Mouse (Mus musculus) layer of hippocampus, adult 11-12 months (tissue): ENCODE measurements around the gene Lyst.
"Not testable (repeated sequence)": the region's sequence is repeated elsewhere in the genome, so short reads cannot be mapped to it uniquely, and the experiment has no call there.

Experiments
- DNase-seq: peaks from one replicate; pipeline ENCODE4 v3.0.0; 2022; ENCODE audit warnings: low spot score

The Lyst gene

GRCm38 (mm10) chr13:13637577-13637976, 47.4 kb downstream of the Lyst start:
- DNase-seq = no peak

- DNase-seq = no peak
These were observed 47.8 kb downstream of the Lyst start for GRCm38 (mm10) chr13:13637981-13638380.

- no peak for DNase-seq
These were observed 48.5 kb downstream of the Lyst start for GRCm38 (mm10) chr13:13638725-13639124.

- DNase-seq = no peak
These were observed 57.1 kb downstream of the Lyst start for GRCm38 (mm10) chr13:13647296-13647695.

DNA sequence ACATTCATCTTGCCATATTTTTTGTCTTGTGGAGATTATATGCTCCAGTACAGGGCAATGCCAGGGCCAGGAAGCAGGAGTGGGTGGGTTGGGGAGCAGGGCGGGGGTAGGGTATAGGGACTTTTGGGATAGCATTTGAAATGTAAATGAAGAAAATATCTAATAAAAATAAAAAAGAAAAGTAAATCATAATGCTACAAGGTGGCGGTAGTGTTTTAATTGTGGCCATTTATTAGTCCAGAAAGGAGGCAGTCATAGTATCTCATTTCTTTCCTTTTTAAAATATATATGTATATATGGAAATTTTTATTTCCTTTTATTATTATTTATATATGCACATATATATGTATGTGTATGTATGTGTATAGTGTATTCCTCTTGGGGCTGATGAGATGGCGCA, 65.3 kb downstream of the Lyst start:
- no peak for DNase-seq

DNA sequence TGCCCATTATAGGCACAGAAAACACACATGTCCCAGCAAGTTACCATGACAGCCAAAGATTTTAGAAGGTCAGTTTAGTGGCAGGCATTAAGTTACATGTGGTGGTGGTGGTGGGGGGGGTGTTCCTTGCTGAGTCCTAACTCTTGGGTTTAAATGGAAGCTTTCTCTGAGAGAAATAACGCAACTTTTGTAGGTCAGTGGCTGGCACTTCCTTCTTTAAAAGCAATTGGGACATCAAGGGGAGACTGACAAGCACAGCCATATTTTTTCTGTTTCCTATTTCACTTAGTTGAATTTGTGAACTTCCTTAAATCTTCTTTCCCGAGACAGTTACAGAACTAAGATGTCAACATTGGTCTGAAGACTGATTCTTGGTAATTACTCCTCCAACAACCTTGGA, 75.9 kb downstream of the Lyst start:
- not testable (repeated sequence) for DNase-seq

DNA sequence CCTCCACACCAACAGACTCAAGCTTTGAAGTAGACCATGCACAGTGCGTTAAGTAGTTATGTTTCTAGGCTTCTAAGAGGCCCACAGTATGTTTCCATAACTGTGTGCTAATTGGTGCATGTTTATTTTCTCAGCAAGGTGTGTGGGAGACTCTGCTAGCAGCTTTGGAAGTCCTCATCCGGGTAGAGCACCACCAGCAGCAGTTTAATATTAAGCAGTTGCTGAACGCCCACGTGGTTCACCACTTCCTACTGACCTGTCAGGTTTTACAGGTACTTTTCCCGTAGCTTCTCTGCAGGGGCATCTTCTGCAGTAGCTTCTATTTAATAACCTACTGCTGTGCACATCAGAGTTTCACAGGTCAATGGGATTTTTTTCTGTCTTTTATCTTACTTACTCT, 80.5 kb downstream of the Lyst start:
- no peak for DNase-seq

GRCm38 (mm10) chr13:13671585-13672328, 81.6 kb downstream of the Lyst start:
- DNase-seq = no peak

DNA sequence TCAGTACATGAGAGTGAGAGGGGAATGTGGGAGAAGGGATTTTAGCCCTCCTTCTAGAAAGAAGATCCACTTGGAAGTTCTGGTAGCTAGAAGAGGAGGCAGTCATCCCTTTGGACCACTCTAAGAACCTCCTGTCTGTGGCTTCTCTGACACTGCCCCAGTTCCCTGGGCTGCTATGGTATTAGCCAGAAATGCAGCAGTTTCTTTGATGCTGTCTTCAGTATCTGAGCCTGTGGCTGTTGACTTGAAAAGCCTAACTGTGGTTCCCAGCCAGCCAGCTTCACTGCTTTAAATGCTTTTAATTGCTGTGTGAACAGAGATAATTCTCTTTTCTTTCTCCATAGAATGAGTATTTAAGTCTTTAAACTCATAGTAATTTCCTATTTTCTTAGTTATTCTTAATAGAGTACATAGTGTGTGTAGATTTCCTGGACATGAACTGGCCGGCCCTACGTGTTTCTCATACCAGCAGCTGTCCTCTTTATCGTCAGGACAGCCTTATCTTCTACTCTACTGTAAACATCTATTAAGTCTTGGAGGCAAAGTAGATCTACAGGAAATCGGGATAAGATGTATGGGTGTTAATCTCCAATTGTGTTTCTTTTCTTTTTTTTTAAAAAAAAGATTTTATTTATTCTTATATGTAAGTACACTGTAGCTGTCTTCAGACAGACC, 84.6 kb downstream of the Lyst start:
- DNase-seq = no peak

GRCm38 (mm10) chr13:13677871-13678270, 87.7 kb downstream of the Lyst start:
- no peak for DNase-seq

DNA sequence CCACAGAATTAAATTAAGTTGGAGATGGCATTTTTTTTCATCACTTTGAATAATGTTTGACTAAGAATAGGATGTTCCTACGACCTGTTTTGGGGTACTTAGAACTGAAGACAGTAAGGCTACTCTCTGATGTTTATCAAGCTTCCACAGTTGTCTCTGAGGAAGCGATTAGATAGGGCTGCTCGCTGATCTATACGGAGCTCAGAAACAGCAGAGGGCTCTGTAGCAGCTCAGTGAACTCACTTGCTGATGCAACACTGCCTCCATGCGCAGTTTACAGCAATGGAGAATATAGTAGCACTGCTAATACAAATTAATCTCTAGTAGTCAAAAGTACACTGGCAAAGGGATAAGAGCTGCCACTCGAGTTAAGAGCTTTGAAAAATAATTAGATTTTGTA, 91.4 kb downstream of the Lyst start:
- no peak for DNase-seq

DNA sequence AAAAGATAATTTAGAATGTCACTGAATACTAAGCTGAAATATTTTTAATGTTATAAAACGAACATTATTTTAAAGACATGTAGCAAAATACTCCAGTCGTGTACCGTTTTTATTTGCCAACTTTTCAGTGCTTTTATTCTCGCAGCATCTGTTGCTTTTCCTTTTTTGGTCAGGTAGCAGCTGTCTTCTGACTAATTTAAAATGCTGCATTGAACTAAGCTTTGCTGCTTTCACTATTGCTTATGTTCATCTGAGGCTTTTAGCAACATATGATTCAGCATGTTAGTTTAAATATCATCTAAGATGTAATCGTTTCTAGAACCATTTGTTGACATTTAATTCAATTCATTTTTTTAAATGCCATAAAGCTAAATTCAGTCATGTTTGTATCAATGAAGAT, 113.3 kb downstream of the Lyst start:
- DNase-seq = peak; percentile 62

- DNase-seq = not testable (repeated sequence)
These were observed 131.2 kb downstream of the Lyst start for GRCm38 (mm10) chr13:13721435-13721834.

DNA sequence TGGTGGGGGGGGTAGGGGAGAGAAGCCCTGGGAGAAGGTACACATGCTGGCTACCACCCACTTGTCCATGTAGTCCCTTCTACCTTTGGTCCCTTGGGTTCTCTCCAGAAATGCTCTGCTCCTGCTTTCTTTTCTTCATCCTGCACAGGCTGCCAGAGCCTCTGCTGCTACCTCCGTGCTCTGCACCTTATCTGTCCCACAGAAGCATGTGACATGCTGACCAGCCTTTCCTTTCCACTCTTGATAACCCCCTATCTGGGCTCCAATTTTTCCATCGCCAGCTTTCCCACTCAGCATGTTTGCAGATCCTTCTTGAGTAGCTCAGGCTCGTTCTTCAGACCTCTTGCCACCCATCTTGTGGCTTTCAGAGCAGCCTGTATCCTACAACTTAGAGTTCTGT, 133.1 kb downstream of the Lyst start:
- no peak for DNase-seq

DNA sequence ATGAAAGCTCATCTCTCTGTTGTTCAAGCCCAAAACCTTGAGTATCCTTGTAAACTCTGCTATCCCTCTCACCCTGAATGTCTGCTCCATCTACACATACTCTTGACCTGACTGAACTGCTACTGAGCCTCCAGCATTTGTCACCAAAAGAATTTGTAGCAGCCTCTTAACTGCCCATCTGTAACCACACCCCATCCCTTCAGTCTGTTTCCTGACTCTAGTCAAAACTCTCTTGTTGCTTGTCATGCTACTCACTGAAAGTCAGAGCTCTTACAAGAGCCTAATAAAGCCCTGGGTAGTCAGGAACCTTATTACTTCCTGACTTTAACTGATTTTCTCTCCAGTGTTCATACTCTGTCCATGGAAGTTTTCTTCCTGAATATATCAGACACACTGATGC, 133.6 kb downstream of the Lyst start:
- DNase-seq = no peak

DNA sequence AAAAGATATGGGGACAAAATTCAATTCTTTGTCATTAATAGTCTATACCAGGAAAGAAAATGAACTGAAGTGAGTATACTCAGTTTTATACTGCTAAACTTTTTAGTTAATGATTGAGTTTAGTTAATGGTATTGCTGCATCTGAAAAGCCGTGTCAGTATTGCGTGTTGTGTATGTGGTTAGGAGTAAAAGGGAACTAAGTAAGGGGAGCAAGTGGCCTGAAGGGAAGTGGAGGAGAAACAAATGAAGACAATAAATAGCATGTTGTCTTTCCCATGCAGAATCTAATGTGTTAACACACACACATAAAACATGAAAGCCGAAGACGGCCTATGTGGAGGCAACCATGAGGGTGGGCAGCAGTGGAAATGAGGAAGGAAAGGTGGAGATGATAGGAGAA, 149.0 kb downstream of the Lyst start:
- DNase-seq = no peak

- DNase-seq = no peak
These were observed 155.7 kb downstream of the Lyst start for GRCm38 (mm10) chr13:13745911-13746310.

DNA sequence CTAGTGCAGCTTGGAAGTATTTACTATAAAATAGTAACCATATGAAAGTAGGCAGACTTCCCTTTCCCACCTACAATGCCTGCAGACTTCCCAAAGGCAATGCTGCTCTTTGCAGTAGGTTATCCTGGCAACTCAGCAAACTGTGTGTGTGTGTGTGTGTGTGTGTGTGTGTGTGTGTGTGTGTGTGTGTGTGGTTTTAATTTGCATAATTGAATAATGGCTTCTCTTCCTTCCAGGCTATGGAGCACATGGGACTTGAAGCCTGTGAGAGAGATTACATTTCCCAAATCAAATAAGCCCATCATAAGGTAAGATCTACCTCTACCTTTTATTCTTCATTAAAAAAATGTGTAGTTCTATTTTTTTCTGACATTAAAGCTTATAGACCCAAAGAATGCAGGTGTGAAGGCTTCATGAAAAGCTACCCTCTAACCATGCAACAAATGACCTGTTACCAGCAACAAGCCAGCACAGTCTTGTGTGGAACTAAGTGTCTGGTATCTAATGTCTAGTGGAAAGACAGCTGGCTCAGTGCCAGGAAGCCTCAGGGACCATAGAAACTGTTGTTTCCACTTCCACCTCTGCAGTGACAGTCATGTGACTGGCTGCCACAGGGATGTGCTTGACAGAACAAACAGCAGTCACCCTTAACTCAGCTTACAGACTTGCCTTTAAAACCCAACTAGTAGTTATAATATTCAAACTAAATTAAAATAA, 185.7 kb downstream of the Lyst start:
- peak; percentile 38 for DNase-seq

DNA sequence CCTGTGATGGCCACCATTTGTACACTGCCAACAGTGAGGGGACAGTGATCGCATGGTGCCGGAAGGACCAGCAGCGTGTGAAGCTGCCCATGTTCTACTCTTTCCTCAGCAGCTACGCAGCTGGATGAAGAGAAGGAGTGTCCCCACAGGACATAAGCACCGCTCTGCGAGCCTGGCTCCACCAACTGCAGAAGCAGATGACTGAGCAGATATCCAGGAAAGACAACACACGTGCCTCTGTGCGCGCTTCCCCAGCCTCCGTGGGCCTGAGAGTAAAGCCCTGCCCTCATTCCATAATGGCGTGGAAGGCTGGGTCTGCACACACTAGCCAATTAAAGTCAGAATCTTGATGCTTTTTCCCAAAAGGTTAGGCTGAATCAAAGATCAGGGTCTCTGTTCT, 186.9 kb downstream of the Lyst start:
- no peak for DNase-seq

DNA sequence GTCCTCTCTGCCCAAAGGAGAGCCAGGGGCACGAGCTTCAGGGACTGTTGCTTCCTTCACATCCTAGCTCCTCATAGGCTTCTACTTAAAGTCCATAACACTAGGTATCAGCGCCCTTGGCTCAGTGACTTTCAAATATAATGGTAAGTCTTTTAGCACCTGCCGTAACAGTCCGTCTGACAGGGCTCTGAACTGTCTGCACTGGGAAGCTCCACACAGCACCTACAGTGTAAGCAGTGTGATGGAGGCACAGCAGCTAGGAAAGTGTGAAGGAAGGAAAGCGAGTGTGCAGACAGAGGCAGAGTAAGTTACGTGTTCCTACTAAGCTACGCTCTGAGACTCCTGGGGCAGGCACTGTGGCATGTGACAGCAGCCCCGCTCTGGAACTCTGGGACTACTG, 187.5 kb downstream of the Lyst start:
- DNase-seq = no peak

- DNase-seq = no peak
These were observed 188.8 kb downstream of the Lyst start for GRCm38 (mm10) chr13:13778837-13779458.

- DNase-seq = no peak
These were observed 190.1 kb downstream of the Lyst start for GRCm38 (mm10) chr13:13780271-13780670.

GRCm38 (mm10) chr13:13781026-13781425, 190.8 kb downstream of the Lyst start:
- DNase-seq = no peak
